Mouse (Mus musculus): ENCODE measurements around the gene Ap1s3.

GRCm38 (mm10) chr1:79571126-79571525 is 100.6 kb downstream of the Ap1s3 start:
- TF ChIP-seq CTCF (conservative IDR thresholded peaks at IDR 0.05; ENCODE audit: low read length) (no peak), POU5F1 (IDR thresholded peaks at IDR 0.05; ENCODE audit: borderline replicate concordance, low read length) (no peak), NANOG (IDR thresholded peaks at IDR 0.05; ENCODE audit: borderline replicate concordance, low read length) (no peak)

All from E14TG2a.4 (cell line).